Mouse (Mus musculus) heart, postnatal 10 days (tissue): ENCODE data around the gene Tmem136. TPM values are rescaled to one million over a fixed set of nuclear protein-coding genes. Genes with fewer than 3 reads are reported as not detected.
"Not testable (repeated sequence)": the region's sequence is repeated elsewhere in the genome, so short reads cannot be mapped to it uniquely, and the experiment has no call there.

Experiments
- DNase-seq, 2 experiments: peaks; one replicate each; pipeline ENCODE4 v3.0.0; 2021
- intact Hi-C: fragments of 180-260 bp; cut with DNase I; formaldehyde crosslinking; loops from one replicate; pipeline ENCODE4 v1.15.1; 2025
- total RNA-seq, 2 experiments: library from RNA; stranded (reverse); gene quantifications; 2 replicates each; pipeline ENCODE4 v1.2.3; 2021

Gene Tmem136
- 1 to 10 TPM; 7.4 to 9.1 TPM for total RNA-seq

DNA sequence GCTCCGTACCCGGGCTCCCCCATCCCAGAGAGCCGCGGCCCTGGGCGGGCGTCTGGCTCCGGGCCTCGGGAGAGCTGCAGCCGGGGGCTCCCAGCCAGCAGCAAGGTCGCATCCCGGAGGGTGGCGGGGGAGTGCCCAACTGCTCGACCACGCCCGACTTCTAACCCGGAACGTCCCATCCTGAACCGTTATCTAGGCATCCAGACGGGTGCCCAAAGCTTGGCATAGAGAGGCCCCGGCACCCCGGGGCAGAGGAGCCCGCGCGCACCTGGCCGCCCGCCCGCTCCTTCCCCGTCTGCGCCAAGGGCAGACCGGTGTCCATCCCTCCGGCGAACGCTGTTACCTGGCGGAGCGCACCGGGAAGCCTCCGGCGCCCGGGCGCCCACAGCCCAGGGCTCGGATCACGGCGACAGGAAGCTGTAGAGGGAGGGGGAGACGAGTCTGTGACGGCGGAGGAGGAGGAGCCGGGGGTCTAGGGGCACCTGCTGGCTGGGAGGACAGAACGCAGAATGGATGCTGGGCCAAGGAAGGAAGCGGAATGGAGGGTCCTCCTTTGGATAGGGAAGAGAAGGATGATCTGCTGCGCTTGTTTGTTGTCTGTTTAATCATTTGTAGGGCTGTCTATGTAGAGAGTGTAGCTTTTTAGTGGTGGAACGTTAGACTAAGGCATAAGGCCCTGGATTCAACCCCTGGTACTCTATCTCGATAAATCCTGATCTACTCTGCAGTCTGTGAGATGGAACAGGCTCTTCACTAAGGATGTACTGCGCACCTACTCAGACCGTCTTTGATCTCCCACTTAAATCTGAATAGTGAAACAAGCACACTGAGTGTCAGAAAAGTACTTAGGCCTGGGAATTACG is at the start of gene Tmem136:
Tmem136 (minus strand) TSS at position 437 of the 863 bp plus-strand sequence.
- intact Hi-C loops: no loop called here
- peak; percentile 75 to 80 for DNase-seq

DNA sequence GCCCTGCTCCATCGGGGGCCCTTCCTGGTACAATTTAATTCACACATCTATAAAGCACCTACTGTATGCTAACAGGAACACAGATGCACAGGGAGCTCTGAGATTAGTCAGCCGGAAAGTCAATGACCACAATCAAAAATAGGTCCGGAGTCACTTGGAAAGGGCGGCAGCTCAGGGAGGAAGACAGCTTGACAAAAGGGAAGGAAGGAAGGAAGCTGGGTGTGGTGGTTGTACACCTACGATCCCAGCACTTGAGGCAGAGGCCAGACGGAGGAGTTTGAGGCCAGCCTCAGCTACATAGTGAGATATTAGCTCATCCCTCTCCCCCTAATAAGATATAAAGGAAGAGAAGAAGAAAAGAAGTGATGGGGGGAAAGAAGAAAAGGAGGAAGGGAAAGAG is 39.6 kb upstream of the Tmem136 start:
- no peak for DNase-seq
- intact Hi-C loops: no loop called here

DNA sequence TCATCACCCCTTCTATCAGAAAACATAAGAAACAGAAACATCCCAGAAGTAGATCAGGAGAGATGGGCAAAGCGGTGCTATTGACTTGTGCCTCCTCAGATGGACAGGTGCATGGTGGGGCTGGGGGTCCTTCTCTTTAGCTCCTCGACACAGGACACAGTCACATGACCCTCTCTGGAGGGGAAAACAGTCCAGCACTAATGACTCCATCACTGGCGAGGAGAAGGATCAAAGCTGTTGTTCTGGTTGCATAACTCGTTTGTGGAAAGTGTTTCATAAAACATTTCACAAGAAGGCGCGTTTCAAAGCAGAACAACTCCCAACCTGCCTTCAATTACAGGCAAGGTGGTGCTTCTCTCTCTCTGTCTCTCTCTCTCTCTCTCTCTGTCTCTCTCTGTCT is 35.4 kb upstream of the Tmem136 start:
- intact Hi-C loops: no loop called here
- DNase-seq: no peak

DNA sequence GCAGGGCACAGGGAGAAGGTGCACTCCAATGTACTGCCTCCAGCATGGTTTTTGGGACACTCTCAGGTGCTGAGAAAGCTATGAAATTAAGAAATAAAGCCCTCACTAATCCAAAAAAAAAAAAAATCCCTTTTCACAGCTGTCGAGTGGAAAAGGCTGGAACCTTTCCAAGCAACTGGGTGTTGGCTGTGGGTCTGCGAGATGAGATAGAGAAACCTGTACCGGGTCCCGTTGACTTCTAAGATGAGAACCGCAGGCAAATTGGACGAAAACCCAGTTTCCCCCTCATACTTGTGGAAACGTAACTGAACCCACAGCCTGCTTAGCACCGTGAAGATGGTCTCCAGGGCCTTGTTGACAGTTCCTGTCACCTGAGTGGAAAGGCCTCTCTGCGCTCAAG is 34.6 kb upstream of the Tmem136 start:
- DNase-seq: no peak

DNA sequence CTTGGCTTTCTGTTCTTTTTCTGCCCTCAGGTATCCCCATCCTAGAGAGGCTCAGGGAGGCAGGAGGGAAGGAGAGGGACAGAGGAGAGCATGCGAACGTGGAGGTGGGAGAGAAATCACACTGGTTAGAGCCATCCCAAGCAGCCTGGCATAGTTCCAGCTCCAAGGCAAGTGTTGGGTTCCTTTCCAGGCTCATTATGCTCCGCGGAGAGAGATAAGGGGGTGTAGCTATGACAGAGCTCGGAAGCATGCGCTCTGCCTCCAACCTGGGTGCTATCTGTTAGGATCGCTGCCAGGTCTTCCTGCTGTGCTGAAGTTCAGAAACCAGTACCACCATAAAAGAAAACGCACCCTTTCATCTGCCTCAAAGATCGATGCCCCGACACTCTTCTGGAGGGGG is 33.7 kb upstream of the Tmem136 start:
- DNase-seq: peak; percentile 36 to 48
- intact Hi-C loops: no loop called here

More for the DNA sequence above, 34.6 kb upstream of the Tmem136 start:
- intact Hi-C loops: no loop called here

DNA sequence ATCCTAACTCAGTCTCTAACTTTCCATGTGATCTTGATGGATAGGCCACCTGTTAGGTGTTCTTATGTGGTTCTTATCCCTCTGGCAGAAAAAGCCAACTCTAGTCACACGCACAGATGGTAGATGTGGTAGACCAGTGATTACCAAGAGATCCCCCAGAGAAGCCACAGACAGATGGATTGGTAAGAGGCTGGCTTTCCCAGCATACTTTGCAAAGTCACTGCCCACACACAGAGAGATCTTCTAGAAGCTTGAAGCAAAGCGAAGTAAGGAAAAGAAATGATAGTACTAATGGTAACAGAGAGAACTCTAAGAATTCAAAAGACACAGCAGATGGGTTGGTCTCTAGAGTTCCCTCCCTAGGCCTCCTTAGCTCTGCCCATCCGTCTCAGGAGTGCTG is 33.1 kb upstream of the Tmem136 start:
- intact Hi-C loops: no loop called here
- no peak for DNase-seq

DNA sequence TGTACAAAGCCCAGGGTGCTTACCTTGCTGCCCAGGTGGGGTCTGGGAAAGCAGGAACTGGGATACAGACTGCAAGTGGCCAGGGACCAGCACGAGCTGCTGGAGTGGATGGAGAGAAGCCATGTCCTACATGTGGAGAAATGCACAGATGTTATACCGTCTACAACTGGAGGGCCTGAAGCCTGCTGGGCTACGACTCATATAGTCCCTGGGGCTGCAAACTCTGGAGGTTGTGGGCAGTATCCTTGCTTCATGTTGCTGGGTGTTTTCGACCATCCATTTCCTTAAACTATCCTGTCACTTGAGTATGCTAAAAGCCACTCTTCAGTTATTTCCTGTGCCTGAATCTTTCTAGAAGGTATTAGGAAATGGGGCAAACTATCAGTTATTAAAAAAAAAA is 28.8 kb upstream of the Tmem136 start:
- no peak for DNase-seq
- intact Hi-C loops: no loop called here

DNA sequence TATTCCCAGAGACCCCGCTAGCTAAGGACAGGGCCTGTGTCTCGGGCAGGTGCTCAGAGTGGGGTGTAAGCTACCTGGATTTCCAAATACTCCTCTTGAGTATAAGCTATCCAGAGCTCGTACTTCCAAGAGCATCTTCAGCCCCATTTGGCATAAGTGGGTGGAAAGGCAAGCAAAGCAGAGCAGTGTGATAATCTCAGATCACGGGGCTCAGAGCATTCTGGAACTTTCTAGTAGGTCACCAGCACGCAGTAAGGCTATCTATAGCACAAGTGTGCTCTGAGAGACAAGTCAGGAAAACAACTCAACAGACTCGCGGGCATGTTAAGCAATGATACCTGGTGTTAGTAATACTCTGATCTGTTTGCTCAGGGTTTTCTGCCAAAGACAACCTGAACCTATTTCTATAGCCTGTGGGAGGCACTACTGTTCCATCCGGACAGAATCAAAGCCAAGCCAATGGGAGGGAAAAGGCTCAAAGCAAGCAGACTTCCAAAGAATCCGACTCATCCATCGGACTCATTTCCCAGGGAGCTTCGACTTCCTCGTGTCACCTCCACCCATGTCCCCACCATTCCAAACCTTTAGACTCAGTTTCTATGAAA is 27.9 kb upstream of the Tmem136 start:
- peak; percentile 20 to 35 for DNase-seq
- intact Hi-C loops: no loop called here

DNA sequence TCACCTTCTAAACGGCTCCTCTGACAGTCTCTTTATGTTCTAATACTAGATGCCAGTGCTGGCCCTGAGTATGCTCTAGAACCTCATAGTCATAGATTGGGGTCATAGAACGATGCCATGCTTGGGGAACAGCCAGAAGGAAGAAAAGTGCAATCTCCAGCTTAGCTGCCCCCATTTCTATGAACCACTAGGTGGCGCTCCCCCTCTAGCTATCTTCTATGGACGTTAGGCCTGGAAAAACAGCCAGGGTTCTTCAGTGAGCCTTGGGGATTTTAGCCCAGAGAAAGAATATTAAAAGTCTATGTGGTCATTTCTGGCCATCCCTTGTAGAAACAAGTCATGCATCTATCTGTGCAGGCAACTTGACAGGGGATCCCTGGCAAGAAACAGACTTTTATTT is 25.5 kb upstream of the Tmem136 start:
- intact Hi-C loops: loop anchor here (1.0 kb wide), 2 partner anchors 69 to 142 kb away; no protein-coding TSS in a partner anchor
- DNase-seq: peak; percentile 77 to 86

DNA sequence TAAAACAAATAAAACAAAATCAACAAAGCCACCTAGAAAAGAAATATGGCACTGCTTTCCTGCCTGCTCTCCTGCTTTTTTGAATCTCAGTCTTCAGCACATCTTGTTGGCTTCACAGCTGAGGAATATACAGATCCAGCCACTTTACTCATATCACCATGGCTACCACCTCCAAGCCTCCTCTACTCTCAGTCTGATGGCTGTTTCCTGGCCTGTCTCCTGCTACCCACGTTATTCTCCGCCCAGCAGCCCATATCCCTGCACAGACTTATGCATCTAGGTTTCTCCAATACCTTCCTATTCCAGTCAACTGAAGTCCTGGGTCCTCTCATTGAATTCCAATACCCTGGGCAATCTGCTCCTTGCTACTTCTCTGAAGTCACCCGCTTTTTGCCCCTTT is 17.2 kb upstream of the Tmem136 start:
- DNase-seq: no peak
- intact Hi-C loops: no loop called here

DNA sequence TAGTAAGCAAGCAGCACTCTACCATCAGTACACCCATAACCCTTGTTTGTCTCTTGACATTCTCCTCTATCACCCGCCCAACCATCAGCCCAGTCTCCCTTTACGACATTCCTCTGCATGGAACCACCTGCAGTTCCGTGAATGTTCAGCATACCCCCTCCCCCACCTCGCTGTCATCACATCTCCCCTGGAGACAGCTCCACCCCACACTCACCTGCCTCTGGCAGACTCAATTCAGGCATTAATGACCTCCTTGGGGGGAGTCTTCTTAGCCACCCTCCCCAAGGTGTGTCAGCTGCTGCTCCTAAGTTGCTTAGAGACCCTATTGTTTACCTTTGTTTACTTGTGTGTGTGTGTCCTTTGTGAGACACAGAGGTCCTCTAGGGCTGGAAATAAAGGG is 16.0 kb upstream of the Tmem136 start:
- intact Hi-C loops: no loop called here
- no peak for DNase-seq

DNA sequence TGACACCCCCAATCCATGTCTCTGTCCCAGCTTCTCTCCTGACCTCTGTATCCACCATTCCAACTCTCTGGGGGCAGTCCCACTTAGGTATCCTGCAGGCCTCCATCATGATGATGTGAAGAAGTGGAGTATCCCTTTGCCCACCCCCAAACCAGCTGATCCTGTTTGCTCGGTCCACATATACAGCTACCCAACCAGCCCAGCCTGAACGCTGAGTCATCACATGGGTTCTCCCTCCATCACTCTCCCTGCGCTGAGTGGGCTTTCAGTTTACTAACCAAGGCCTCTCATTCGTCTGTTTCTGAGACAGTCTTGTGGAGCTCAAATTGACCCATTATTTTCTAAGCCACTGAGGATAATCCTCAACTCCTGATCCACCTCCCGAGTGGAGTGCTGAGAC is 15.6 kb upstream of the Tmem136 start:
- DNase-seq: no peak
- intact Hi-C loops: no loop called here

DNA sequence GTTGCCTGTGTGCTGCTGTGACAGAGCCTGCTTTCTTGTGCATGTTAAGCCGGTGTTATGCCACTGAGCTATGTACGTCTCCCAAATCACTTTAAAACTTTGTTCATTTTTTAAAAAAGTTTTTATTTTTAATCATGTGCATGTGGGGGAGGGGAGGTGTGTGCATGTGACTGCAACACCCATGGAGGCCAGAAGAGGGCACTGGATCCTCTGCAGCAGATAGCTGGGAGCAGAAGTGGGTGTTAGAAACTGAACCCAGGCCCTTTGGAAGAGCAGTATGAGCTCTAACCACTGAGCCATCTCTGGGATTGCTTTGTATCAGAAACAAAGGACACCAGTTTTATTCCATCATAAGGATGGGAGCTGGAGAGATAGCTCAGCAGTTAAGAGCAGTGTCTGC is 14.3 kb upstream of the Tmem136 start:
- intact Hi-C loops: no loop called here
- no peak for DNase-seq

DNA sequence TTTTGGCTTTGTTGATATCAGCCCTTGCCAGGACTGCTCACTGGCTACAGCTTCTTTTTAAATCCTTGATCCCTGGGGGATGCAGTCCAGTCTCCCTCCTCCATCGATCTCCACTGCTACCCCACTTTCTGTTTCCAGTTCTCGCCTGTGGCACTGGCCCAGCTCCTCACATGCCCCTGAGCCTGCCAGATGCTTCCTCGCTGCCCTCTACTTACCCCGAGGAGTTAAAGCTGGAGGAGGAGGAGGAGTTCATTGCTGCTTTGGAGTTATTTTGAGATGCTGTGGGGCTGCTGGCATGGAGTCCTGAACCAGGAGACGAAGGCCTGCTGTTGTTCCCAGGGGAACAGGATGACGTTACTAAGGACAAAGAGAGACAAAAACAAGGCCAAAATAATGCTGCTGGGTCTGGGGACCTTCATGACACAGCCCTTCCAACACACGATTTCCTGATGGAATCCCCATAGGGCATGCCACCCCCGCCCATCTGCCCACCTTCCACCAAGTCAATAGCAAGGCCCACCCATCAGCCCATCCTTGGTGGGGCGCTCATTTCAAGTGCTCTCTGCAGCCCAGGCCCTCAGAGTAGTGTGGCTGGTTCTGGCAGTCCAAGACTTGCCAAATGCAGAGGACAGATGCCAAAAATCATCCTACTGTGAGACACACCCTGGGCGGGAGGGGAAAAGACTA is 10.9 kb upstream of the Tmem136 start:
- intact Hi-C loops: no loop called here
- peak; percentile 77 for DNase-seq

DNA sequence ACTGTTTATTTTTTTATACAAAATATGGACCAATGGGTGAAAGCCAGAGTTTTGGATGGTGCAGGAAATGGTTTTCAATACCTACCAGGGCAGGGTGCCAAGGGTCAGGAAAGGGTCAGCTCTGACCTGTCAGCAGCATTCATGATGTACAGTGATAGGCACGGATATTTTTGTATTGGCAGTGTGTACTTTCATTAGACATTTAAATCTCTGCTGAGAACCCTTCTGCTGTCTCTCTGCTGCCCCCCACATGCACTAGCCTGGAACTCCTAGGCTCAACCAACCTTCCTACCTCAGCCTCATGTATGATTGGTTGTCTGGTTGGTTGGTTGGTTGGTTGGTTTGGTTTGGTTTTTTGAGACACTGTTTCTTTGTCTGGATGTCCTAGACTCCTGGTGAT is 6.0 kb upstream of the Tmem136 start:
- intact Hi-C loops: no loop called here
- no peak for DNase-seq

DNA sequence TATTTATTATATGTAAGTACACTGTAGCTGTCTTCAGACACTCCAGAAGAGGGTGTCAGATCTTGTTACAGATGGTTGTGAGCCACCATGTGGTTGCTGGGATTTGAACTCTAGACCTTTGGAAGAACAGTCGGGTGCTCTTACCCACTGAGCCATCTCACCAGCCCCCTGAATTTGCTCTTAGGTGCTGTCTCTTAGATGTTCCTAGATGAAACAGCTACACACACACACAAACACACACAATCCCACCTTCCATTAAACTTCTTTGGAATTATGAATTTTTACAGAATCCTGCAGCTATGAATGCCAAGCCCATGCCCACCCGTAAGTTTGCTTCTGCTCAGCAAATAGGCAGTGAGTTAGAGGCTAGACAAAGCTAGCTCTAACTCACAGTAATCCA is 5.6 kb upstream of the Tmem136 start:
- intact Hi-C loops, DNase-seq: not testable (repeated sequence)

DNA sequence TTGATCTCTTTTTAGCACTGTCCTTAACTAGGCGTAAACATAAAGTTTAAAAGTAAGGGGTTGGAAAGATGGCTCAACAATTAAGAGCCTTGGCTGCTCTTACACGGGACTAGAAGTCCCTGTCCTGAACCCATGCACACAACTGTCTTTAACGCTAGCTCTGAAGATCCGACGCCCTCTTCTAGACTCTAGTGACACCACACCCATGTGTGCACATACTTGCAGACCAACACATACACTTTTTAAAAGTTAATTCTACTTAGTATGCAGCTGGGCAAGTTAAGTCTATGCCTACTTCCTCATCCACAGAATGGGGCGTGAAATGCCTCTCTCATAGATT is 597 bp upstream of the Tmem136 start:
- no peak for DNase-seq
- intact Hi-C loops: no loop called here

DNA sequence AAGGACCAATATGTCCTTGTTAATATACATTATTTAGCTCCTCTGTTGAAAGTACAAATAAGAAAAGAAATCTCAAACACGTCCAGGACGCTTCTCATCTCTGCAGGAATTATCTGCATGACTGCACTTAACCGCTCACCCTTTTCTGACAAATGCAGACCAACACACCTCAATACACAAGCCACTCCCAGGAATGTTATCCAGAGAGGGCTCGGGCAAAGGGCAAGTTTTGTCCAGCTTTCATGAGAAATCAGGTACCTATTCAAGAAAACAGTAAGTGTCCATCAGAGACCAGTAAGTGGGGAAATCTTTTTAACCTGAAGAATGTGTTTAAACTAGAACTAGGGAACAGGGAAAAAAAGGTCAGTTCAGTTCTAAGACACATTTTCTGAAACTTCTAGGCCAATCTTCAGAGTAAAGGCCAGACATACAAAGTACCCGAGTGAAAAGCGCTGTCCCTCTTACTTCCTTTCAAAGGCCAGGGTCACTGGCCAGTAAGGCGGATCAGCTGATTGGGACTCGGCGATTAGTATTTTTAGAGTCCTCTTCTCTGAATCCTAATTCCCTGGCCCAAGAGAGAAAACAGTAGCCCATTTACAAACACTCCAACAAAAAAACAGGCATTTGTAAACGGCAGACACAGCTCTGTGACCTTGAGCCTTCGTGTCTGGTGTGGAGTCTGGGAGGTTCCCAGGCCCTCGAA is 788 bp downstream of the Tmem136 start:
- intact Hi-C loops: no loop called here
- DNase-seq: no peak

DNA sequence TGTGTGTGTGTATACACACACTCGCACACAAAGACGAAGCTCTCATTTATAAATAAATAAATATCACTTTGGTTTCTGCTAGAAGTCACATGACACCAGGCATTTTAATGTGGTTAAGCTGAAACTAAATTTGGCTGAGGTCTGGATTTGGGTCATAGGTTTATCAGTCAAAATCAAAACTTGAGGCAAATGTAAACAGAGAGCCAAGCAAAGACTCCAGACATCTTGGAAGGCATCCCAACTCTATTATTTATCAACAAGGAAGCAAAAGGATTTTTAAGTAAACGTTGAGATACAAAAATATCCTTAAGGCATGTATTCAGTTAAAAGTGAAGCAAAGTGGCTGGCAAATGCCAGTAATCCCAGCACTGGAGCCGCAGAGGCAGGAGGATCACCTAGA is 1.5 kb downstream of the Tmem136 start:
- intact Hi-C loops: no loop called here
- no peak for DNase-seq

DNA sequence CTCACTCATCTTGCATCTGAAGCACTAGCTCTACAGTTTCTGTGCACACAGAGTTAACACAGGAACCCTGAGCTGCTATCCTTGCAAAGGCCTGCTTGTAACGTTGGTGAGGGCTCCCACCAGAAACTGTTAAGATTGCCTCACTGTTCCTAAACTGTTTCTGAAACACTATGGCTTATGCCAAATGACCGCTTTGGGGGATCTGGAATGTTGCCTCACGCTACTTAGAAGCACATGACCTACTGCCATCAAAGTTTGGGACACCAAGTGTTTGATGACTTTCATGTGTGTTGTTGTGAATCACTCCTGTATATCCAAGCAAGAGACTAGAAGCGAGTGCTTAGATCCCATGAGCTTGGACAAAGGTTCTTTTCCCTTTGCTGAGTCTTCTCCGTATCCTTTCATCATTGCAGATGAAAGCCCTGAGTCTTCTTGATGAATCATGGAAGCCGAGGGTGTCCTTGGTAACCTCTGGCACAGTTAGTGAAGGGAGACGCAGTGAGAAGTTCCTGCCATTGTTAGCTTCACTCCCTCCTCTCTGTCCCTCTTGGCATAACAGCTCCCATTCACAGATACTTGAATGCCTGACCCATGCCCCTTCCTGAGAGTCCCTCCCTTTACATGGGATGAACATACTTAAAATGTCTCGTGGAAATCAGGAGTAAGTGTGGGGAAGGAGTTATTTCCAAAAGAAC is 5.9 kb downstream of the Tmem136 start:
- DNase-seq: no peak
- intact Hi-C loops: no loop called here

DNA sequence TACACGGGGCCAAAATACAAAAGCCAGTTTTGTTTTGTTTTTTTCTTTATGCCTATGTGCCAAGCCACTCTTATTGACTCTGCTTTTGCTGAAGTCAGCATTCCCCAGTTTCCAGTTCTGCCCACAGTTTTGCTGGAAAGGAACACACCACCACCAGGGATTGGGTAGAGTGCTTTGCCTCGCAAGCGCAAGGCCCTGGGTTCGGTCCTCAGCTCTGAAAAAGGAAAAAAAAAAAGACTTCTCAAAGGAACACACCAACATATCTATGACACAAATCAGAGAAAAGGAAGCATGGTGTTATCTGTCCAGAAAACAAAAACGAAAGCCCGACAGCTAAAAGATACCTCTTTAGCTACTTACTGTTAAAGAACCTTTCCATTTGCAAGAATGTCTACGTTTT is 7.2 kb downstream of the Tmem136 start:
- no peak for DNase-seq
- intact Hi-C loops: no loop called here
